Mouse (Mus musculus) liver, adult 2 months (tissue): ENCODE data around the gene Card9. TPM values are rescaled to one million over a fixed set of nuclear protein-coding genes. Genes with fewer than 3 reads are reported as not detected.

Experiments used
- DNase-seq: peaks from one replicate; pipeline ENCODE4 v3.0.0-alpha.2; 2011; ENCODE audit warnings: low read depth, low spot score; ENCODE audit errors: extremely low read depth
- H3K27ac ChIP-seq: fragments of 200-500 bp; replicated peaks from 2 replicates; pipeline ENCODE4 v1.5.1; 2012; ENCODE audit warnings: low read depth, mild to moderate bottlenecking, control low read depth, inconsistent platforms, low read length; ENCODE audit not compliant: insufficient read depth
- H3K27me3 ChIP-seq: fragments of 200-500 bp; 2 replicates; pipeline ENCODE4 v1.6.1; 2012; ENCODE audit warnings: mild to moderate bottlenecking, moderate library complexity, low read length, inconsistent platforms; ENCODE audit not compliant: control insufficient read depth, insufficient read depth
- H3K36me3 ChIP-seq: fragments of 200-500 bp; 2 replicates; pipeline ENCODE4 v1.6.1; 2012; ENCODE audit warnings: low read length, inconsistent platforms; ENCODE audit not compliant: control insufficient read depth, insufficient read depth
- H3K4me1 ChIP-seq: fragments of 200-500 bp; 2 replicates; pipeline ENCODE4 v1.6.1; 2011; ENCODE audit warnings: low read length; ENCODE audit not compliant: control insufficient read depth, insufficient read depth
- H3K4me3 ChIP-seq: fragments of 200-500 bp; 2 replicates; pipeline ENCODE4 v1.5.1; 2011; ENCODE audit warnings: low read depth, mild to moderate bottlenecking, control low read depth, low read length, moderate library complexity; ENCODE audit not compliant: insufficient read depth
- H3K79me2 ChIP-seq: fragments of 200-500 bp; 2 replicates; pipeline ENCODE4 v1.6.1; 2012; ENCODE audit warnings: inconsistent platforms, mild to moderate bottlenecking, low read length, moderate library complexity; ENCODE audit not compliant: control insufficient read depth, insufficient read depth
- H3K9ac ChIP-seq: fragments of 200-500 bp; 2 replicates; pipeline ENCODE4 v1.6.1; 2012; ENCODE audit warnings: low read depth, mild to moderate bottlenecking, control low read depth, inconsistent platforms, low read length
- CTCF ChIP-seq: fragments of 200-500 bp; IDR thresholded peaks from 2 replicates; pipeline ENCODE4 v1.5.1; 2011; ENCODE audit warnings: low read depth, low read length, control low read depth
- POLR2A ChIP-seq: fragments of 200-500 bp; IDR thresholded peaks from 2 replicates; pipeline ENCODE4 v1.6.1; 2011; ENCODE audit warnings: low read length, control low read depth; ENCODE audit not compliant: insufficient read depth; ENCODE audit errors: extremely low read depth
- WGBS: fragments of 180-500 bp; shearing (Covaris S2); methylation state at CpG from one replicate; pipeline ENCODE4 v1.1.7; 2018; 5-methylcytosine and 5-hydroxymethylcytosine counted together
- polyA plus RNA-seq: library from polyadenylated mRNA; depleted of rRNA; stranded (reverse); fragments of >200 nt; gene quantifications from 2 replicates; pipeline ENCODE4 v1.2.3, GENCODE M21; 2012; rRNA removed
- total RNA-seq: library from RNA; depleted of rRNA; stranded (reverse); fragments of >200 nt; gene quantifications from 2 replicates; pipeline ENCODE4 v1.2.3, GENCODE M21; 2014; rRNA removed

Gene Card9
- total and polyA plus RNA-seq, 2 experiments: 0.84 to 0.92 TPM

DNA sequence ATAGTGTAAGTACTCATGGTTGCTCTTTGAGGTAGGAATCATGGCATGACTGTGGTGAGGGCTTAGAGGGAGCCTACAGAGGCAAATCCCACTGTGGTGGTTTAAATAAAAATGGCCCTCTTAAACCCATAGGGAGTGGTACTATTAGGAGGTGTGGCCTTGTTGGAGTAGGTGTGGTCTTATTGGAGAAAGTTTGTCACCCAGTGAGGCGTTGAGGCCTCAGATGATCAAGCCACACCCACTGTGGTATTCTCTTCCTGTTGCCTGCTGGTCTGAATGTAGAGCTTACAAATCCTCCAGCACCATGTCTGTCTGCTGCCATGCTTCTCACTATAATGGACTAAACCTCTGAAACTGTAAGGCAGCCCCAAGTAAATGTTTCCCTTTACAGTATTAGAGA is 56.0 kb downstream of the Card9 start:
- no peaks in the 10 kb centered on the region for H3K36me3 ChIP-seq
- no peaks in the 10 kb centered on the region for H3K27me3 ChIP-seq
- TF ChIP-seq CTCF: no peak
- TF ChIP-seq POLR2A: no peak
- no peaks in the 10 kb centered on the region for H3K4me1 ChIP-seq
- no peak overlapping the region for H3K9ac ChIP-seq
- H3K79me2 ChIP-seq: no peaks in the 10 kb centered on the region
- 85% methylated on average over 1 of the region's 1 CpGs for WGBS
- H3K4me3 ChIP-seq: no peak overlapping the region
- no peak overlapping the region for H3K27ac ChIP-seq
- no peak for DNase-seq

Other genes starting within 250 kb of the Card9 start
- 6.0 and 10.5 TPM in 2 replicates for gene Nacc2, start 237.7 kb downstream of the Card9 start, total RNA-seq
- gene Nacc2, start 237.7 kb downstream of the Card9 start, polyA plus RNA-seq: 22.2 and 22.6 TPM in 2 replicates
- gene Lhx3, start 152.6 kb downstream of the Card9 start, total RNA-seq: not detected in 2 replicates
- gene Lhx3, start 152.6 kb downstream of the Card9 start, polyA plus RNA-seq: not detected in 2 replicates
- gene Qsox2, start 123.4 kb downstream of the Card9 start, total RNA-seq: 4.1 and 4.2 TPM in 2 replicates
- 4.4 and 4.9 TPM in 2 replicates for gene Qsox2, start 123.4 kb downstream of the Card9 start, polyA plus RNA-seq
- gene Ccdc187, start 66.4 kb downstream of the Card9 start, total RNA-seq: under 0.01 TPM in 1 of 2 replicates, not detected in the other
- gene Ccdc187, start 66.4 kb downstream of the Card9 start, polyA plus RNA-seq: 0.04 TPM in 1 of 2 replicates, not detected in the other
- gene Gpsm1, start 45.4 kb downstream of the Card9 start, total RNA-seq: 0.74 and 1.6 TPM in 2 replicates
- gene Gpsm1, start 45.4 kb downstream of the Card9 start, polyA plus RNA-seq: 1.9 and 2.1 TPM in 2 replicates
- 8.7 and 10.7 TPM in 2 replicates for gene Dnlz, start 8.8 kb downstream of the Card9 start, total RNA-seq
- 16.4 and 22.4 TPM in 2 replicates for gene Dnlz, start 8.8 kb downstream of the Card9 start, polyA plus RNA-seq
- gene Snapc4, start 19.7 kb upstream of the Card9 start, total RNA-seq: 6.4 and 7.5 TPM in 2 replicates
- 9.1 and 14.3 TPM in 2 replicates for gene Snapc4, start 19.7 kb upstream of the Card9 start, polyA plus RNA-seq
- 31.5 and 32.8 TPM in 2 replicates for gene Entr1, start 28.4 kb upstream of the Card9 start, total RNA-seq
- gene Entr1, start 28.4 kb upstream of the Card9 start, polyA plus RNA-seq: 41.0 and 45.0 TPM in 2 replicates
- 38.2 and 40.8 TPM in 2 replicates for gene Pmpca, start 28.4 kb upstream of the Card9 start, total RNA-seq
- gene Pmpca, start 28.4 kb upstream of the Card9 start, polyA plus RNA-seq: 35.7 and 52.0 TPM in 2 replicates
- 2.4 and 4.4 TPM in 2 replicates for gene Inpp5e, start 48.3 kb upstream of the Card9 start, total RNA-seq
- 7.1 and 8.7 TPM in 2 replicates for gene Inpp5e, start 48.3 kb upstream of the Card9 start, polyA plus RNA-seq
- 44.5 and 53.2 TPM in 2 replicates for gene Sec16a, start 84.3 kb upstream of the Card9 start, total RNA-seq
- 70.5 and 78.2 TPM in 2 replicates for gene Sec16a, start 84.3 kb upstream of the Card9 start, polyA plus RNA-seq
- gene Notch1, start 155.7 kb upstream of the Card9 start, total RNA-seq: 6.2 and 13.8 TPM in 2 replicates
- 9.1 and 9.7 TPM in 2 replicates for gene Notch1, start 155.7 kb upstream of the Card9 start, polyA plus RNA-seq
- gene Egfl7, start 219.1 kb upstream of the Card9 start, total RNA-seq: 58.6 and 67.0 TPM in 2 replicates
- 60.7 and 90.0 TPM in 2 replicates for gene Egfl7, start 219.1 kb upstream of the Card9 start, polyA plus RNA-seq
- not detected in 2 replicates for gene Gm20532, start 225.7 kb upstream of the Card9 start, total RNA-seq
- gene Gm20532, start 225.7 kb upstream of the Card9 start, polyA plus RNA-seq: not detected in 2 replicates
- 116 and 153 TPM in 2 replicates for gene Agpat2, start 243.5 kb upstream of the Card9 start, total RNA-seq
- gene Agpat2, start 243.5 kb upstream of the Card9 start, polyA plus RNA-seq: 421 and 511 TPM in 2 replicates